Mouse (Mus musculus): ENCODE measurements around the gene Stxbp6.
"Not testable (repeated sequence)": the region's sequence is repeated elsewhere in the genome, so short reads cannot be mapped to it uniquely, and the experiment has no call there.

Stxbp6 gene

GRCm38 (mm10) chr12:45074611-45075342 is at the start of gene Stxbp6:
Gene Stxbp6 (minus strand): TSS chr12:45074709.
- DNase-seq: peak; percentile 88 to 89

DNA sequence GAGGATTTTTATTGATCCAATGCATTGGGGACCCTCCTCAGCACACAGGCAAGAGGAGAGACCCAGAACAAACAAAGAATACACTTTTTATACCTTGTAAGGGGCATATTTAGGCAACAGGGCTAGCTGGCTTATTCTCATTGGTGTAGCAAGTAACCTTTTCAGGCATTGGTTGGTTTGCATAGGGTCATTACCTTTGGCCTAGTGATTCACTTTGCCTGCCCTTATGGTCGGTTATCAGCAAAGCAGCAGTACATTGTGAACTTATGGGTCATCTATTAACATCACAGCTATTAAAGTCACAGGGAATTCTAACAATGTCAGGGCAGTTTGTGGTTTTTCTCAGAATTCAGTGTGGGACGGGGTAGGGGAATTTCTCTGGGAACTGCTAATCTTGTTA is 28.4 kb upstream of the Stxbp6 start:
- not testable (repeated sequence) for DNase-seq

DNA sequence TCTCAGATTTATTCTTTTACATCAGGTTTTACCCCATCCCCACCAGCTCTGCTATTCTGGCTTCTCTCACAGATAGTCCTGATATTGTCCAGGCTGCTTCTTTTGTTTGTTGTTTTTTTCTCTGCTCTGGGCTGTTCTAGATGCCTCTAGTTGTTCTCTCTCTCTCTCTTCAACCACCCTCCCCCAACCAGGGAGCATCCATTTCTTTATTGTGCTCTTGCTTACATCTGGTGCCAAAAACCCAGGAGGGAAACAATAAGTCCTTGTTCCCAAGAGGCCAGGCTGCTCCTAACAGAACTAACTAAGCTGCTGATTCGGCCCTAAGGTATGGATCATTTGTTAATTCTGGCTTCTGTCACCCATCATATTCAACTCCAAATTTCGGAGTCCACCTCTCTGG is 19.2 kb upstream of the Stxbp6 start:
- DNase-seq: no peak

- DNase-seq: no peak
These were observed 17.9 kb upstream of the Stxbp6 start for GRCm38 (mm10) chr12:45092444-45092843.

- no peak for DNase-seq
These were observed 8.6 kb upstream of the Stxbp6 start for GRCm38 (mm10) chr12:45083145-45083475.

- no peak for DNase-seq
These were observed 8.1 kb upstream of the Stxbp6 start for GRCm38 (mm10) chr12:45082379-45083144.

- DNase-seq: no peak
These were observed 7.1 kb upstream of the Stxbp6 start for GRCm38 (mm10) chr12:45081617-45082016.

- no peak for DNase-seq
These were observed 6.2 kb upstream of the Stxbp6 start for GRCm38 (mm10) chr12:45080753-45081122.

GRCm38 (mm10) chr12:45080036-45080752 is 5.7 kb upstream of the Stxbp6 start:
- no peak for DNase-seq

GRCm38 (mm10) chr12:45075631-45076030 is 1.1 kb upstream of the Stxbp6 start:
- DNase-seq: no peak

DNA sequence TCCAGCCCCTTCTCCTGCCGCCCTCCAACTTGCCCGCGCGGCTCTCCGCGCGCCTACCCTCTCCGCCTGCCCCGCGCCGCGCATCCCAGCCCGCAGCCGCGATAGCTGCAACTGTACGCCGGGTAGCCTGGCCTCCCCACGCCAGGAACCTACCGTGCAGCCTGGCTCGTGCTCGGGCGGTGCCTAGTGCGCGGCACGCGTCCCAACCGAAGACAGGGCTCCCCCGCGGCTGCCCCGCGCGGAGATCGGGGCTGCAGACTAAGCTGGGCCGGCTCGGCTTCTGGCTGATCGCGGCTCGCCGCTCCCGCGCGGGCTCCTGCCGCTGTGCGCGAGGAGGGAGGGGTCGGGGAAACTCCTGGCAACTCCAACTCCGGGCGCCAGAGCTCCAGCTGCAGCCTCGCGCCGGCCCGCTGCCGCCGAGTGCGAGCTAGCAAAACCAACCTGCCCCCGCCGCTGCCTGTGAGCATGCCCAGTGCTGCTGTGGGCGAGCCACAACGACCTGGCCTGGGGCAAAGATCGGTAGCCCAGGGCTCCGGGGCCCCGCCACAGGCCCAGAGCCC is 387 bp downstream of the Stxbp6 start:
- peak; percentile 91 for DNase-seq

GRCm38 (mm10) chr12:45073331-45074041 is 1.0 kb downstream of the Stxbp6 start:
- no peak for DNase-seq

- DNase-seq: peak; percentile 32 to 44
These were observed 2.3 kb downstream of the Stxbp6 start for GRCm38 (mm10) chr12:45072185-45072584.

GRCm38 (mm10) chr12:45070186-45070585 is 4.3 kb downstream of the Stxbp6 start:
- DNase-seq: peak; percentile 53 to 62

DNA sequence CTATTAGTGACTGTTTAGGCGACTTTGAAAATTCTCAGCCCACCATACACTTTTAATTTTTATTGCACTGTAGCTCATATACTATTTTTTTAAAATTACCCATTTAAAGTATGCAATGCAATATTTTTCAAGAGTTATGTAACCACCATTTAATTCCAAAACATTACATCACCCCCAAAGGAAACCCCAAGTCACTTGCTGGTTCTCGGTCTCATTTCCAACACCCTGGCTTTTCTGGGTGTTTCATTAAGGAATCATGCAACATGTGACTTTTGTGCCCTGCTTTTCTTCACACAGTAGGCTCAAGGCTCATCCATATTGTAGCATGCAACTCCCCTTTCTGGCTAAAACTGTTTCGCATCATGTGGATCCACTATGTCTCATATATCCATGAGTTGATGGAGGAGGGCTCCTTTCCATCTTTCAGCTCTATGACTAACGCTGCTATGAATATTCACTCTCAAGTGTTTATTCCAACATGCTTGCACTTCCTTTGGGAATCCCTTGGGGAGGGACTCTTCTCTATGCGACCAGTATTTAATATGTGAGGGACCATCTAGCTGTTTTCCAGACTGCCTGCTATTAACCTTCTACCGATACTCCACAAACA is 6.3 kb downstream of the Stxbp6 start:
- DNase-seq: no peak

GRCm38 (mm10) chr12:45067686-45068085 is 6.8 kb downstream of the Stxbp6 start:
- DNase-seq: no peak

DNA sequence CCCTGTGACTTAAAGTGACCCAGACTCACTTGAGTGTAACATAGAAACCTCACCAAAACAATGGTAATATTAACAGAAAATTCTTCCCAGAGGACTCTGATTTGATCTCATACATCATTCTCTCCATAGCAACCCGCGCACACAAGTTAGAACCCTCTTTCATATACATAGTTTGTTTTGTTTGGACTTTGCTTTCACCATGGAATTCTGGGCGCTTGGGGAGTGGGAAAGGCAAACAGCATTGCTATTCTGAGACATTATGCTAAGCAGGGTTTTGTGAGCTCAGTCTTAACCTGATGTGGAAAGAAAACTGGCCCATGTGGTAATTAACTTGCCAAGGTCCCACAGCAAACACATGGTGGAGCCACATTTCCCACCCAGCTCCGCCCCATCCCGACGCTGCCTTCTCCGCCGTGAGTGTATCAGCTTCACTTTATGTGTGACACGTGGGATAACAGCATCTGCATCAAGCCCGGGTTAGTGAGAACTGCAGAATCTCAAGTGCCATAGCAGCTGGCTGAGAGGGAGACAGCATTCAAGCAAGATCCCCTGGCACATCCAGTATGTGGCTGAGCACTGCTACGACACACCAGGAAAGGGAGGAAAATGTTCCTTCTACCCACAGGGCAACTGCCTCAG is 7.3 kb downstream of the Stxbp6 start:
- DNase-seq: no peak

GRCm38 (mm10) chr12:45063606-45064005 is 10.9 kb downstream of the Stxbp6 start:
- DNase-seq: no peak

DNA sequence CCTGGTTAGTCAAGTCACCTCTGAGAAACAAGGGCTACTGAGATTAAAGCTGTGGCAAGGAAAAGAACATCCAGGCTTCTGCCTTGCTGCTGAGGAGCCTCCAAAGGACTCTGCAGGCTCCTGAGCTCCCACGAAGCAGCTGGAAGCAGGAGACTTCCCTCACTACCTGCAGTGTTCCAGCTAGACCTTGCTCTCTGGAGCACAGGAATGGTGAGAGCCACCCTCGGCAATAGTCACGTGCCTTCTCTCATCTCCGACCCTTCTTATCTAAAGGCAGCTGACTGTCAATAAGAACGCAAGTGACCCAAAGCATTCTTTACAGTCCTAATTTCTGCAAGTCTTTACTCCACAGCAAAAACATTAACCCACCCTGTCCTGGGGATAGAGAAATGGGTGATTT is 13.2 kb downstream of the Stxbp6 start:
- no peak for DNase-seq

DNA sequence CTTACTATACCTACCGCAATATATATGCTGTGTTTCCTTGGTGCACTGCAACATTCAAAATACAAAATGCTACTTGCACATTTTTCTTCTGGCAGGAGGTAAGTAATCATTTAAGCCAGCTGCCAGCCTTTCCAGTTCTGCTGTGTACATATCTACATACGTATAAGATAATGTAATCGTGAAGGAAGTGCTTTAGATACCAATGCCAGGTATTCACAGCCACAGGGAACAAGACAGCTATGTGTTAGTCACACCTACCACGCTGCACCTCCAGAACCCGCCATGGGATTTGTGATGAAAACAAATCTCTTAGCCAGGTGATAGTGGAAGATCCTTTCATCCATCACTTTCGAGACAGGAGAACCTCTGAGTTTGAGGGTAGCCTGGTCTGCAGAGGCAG is 13.7 kb downstream of the Stxbp6 start:
- DNase-seq: no peak

DNA sequence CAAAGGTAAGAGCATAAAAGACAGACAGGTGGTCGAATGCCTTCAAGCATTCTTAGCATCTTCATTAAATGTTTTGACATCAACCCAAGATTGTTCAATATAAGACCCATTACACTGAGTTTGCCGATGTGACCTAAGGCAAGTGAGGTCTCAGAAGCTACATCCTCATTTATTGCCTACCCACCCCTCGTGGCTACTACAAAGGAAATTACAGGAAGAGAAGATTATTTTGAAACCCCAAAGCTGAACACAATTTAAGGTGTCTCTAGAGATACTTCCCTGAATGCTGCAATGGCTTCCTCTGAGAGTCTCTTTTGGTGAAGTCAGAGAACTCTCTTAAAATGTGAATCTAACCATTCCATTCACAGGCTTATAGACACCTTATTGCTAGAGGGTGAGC is 16.5 kb downstream of the Stxbp6 start:
- no peak for DNase-seq

DNA sequence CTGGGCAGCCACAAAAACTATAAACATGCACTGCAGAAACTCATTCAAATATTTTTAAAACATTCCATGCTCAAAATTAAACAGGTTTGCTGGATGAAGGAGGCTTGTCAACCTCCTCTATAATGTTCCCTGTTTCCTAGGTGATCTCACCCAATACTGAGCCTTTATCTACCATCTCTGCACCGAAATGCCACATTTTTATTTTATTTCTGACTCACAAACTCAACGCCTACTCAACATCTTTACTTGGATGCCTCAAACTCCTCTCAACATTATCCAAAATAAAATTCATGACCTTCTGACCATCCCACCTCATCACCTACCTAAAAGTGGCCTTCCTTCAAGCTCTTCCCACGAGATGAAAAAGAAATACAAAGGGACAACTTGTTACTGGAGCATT is 18.1 kb downstream of the Stxbp6 start:
- DNase-seq: no peak

Data from kidney, postnatal 36 days (tissue).